Mouse (Mus musculus) stomach, embryonic 14.5 days (tissue): ENCODE data around the gene H2-Eb2. TPM values are rescaled to one million over a fixed set of nuclear protein-coding genes. Genes with fewer than 3 reads are reported as not detected.

Experiments used
- ATAC-seq: fragments of 200-750 bp; cut with Nextera tagmentation; 2 replicates; pipeline ENCODE4 v1.8.0; 2017; ENCODE audit warnings: low read depth, moderate TSS enrichment; ENCODE audit not compliant: insufficient number of reproducible peaks, insufficient read depth, low FRiP score
- H3K27ac ChIP-seq: fragments of 300-500 bp; sonication (generic); 2 replicates; pipeline ENCODE4 v1.5.1; 2014; ENCODE audit warnings: mild to moderate bottlenecking, low read length, moderate library complexity, mixed read lengths
- H3K27me3 ChIP-seq: fragments of 300-500 bp; sonication (generic); 2 replicates; pipeline ENCODE4 v1.6.1; 2014; ENCODE audit warnings: low read length, control low read depth, mixed read lengths; ENCODE audit not compliant: control insufficient read depth, insufficient read depth
- H3K36me3 ChIP-seq: fragments of 300-500 bp; sonication (generic); 2 replicates; pipeline ENCODE4 v1.6.1; 2014; ENCODE audit warnings: mild to moderate bottlenecking, control low read depth, low read length, moderate library complexity, mixed read lengths; ENCODE audit not compliant: control insufficient read depth, insufficient read depth
- H3K4me1 ChIP-seq: fragments of 300-500 bp; sonication (generic); 2 replicates; pipeline ENCODE4 v1.6.1; 2014; ENCODE audit warnings: low read length, control low read depth, mixed read lengths; ENCODE audit not compliant: control insufficient read depth, insufficient read depth
- H3K4me2 ChIP-seq: fragments of 300-500 bp; sonication (generic); replicated peaks from 2 replicates; pipeline ENCODE4 v1.6.1; 2014; ENCODE audit warnings: low read depth, low read length, control low read depth
- H3K4me3 ChIP-seq: fragments of 300-500 bp; sonication (generic); 2 replicates; pipeline ENCODE4 v1.5.1; 2014; ENCODE audit warnings: low read depth, low read length, control low read depth
- H3K9ac ChIP-seq: fragments of 300-500 bp; sonication (generic); replicated peaks from 2 replicates; pipeline ENCODE4 v1.6.1; 2014; ENCODE audit warnings: low read depth, mild to moderate bottlenecking, control low read depth, low read length, moderate library complexity, mixed read lengths
- H3K9me3 ChIP-seq: fragments of 300-500 bp; sonication (generic); 2 replicates; pipeline ENCODE4 v1.6.1; 2016; ENCODE audit warnings: low read depth, low read length, control low read depth; ENCODE audit not compliant: control insufficient read depth
- WGBS: fragments of 180-500 bp; shearing (Covaris S2); extraction: QIAGEN DNeasy Blood & Tissue Kit; methylation state at CpG from one replicate; pipeline ENCODE4 v1.1.7; 2014; 5-methylcytosine and 5-hydroxymethylcytosine counted together
- polyA plus RNA-seq: library from polyadenylated mRNA; unstranded; fragments of >200 nt; fragmentation: Nextera tagmentation; extraction: Ambion mirVana; gene quantifications from 2 replicates; pipeline ENCODE4 v1.2.1, GENCODE M21; 2014

H2-Eb2 gene
- polyA plus RNA-seq, 1 experiment from 2014 or later, result not detected

DNA sequence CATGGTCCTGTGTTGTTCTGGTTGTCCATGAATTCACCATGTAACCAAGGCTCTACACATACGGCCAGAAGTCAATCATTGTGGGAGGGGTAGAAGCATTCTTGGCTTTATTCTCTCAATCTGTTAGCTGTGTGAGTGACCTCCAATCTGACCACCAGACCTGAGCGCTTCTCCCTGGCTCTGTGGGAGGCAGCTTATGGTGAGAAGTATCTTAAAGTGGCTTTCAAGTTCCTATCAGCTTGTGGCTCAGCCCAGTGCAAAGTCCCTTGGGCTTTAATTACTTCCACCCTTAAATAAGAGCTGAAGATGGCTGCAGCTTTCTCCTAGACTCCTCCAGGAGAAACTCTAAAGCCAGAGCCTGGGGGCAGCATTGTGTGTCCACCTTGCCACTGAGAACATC is 51.4 kb downstream of the H2-Eb2 start, which contains the start of gene Btnl1:
TSS of gene Btnl1 (plus strand) at position 286 of the 400 bp plus-strand sequence.
- H3K9me3 ChIP-seq, result no peaks in the 10 kb centered on the region
- no peak within 1 kb of the TSS for H3K4me2 ChIP-seq
- no peak for ATAC-seq
- WGBS, result 77% methylated on average over 2 of the region's 2 CpGs
- no peaks in the 10 kb centered on the region for H3K27me3 ChIP-seq
- H3K27ac ChIP-seq, result no peak within 1 kb of the TSS
- H3K36me3 ChIP-seq, result no peaks in the 10 kb centered on the region
- H3K4me1 ChIP-seq, result no peaks in the 10 kb centered on the region
- H3K4me3 ChIP-seq, result no peak within 1 kb of the TSS
- no peak within 1 kb of the TSS for H3K9ac ChIP-seq

GRCm38 (mm10) chr17:34377450-34378209 is 52.2 kb downstream of the H2-Eb2 start:
- no peak overlapping the region for H3K4me3 ChIP-seq

GRCm38 (mm10) chr17:34378716-34379115 is 53.3 kb downstream of the H2-Eb2 start:
- Histone ChIP-seq H3K4me2 (no peak overlapping the region), H3K27me3 (no peaks in the 10 kb centered on the region), H3K4me1 (no peaks in the 10 kb centered on the region), H3K36me3 (no peaks in the 10 kb centered on the region), H3K9ac (no peak overlapping the region), H3K4me3 (no peak overlapping the region), H3K27ac (no peak overlapping the region), H3K9me3 (no peaks in the 10 kb centered on the region)
- ATAC-seq, result no peak
- WGBS, result 67% methylated on average over 2 of the region's 2 CpGs

More at GRCm38 (mm10) chr17:34377450-34378209, 52.2 kb downstream of the H2-Eb2 start:
- H3K4me1 ChIP-seq, result no peaks in the 10 kb centered on the region
- H3K27me3 ChIP-seq, result no peaks in the 10 kb centered on the region
- 58% methylated on average over 6 of the region's 6 CpGs for WGBS
- no peaks in the 10 kb centered on the region for H3K36me3 ChIP-seq
- H3K9me3 ChIP-seq, result no peaks in the 10 kb centered on the region
- no peak for ATAC-seq
- H3K9ac ChIP-seq, result no peak overlapping the region
- H3K4me2 ChIP-seq, result no peak overlapping the region
- no peak overlapping the region for H3K27ac ChIP-seq

DNA sequence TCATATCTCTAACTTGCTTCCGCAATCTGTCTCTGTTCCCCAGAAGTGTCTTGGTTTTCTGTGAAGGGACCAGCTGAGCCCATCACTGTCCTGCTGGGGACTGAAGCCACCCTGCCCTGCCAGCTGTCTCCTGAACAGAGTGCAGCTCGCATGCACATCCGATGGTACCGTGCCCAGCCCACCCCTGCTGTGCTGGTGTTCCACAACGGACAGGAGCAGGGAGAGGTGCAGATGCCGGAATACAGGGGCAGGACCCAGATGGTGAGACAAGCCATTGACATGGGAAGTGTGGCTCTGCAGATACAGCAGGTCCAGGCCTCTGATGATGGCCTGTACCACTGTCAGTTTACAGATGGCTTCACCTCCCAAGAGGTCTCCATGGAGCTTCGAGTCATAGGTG is 54.0 kb downstream of the H2-Eb2 start:
- Histone ChIP-seq H3K9me3 (no peaks in the 10 kb centered on the region), H3K27ac (no peak overlapping the region), H3K4me3 (no peak overlapping the region), H3K36me3 (no peaks in the 10 kb centered on the region), H3K27me3 (no peaks in the 10 kb centered on the region), H3K4me2 (no peak overlapping the region), H3K4me1 (no peaks in the 10 kb centered on the region), H3K9ac (no peak overlapping the region)
- WGBS, result 82% methylated on average over 7 of the region's 7 CpGs
- ATAC-seq, result no peak

- ATAC-seq, result no peak
- Histone ChIP-seq H3K27me3 (no peaks in the 10 kb centered on the region), H3K4me2 (no peak overlapping the region), H3K4me3 (no peak overlapping the region), H3K9me3 (no peaks in the 10 kb centered on the region), H3K9ac (no peak overlapping the region), H3K27ac (no peak overlapping the region), H3K36me3 (no peaks in the 10 kb centered on the region), H3K4me1 (no peaks in the 10 kb centered on the region)
- 70% methylated on average over 11 of the region's 11 CpGs for WGBS
These were observed 56.4 kb downstream of the H2-Eb2 start for GRCm38 (mm10) chr17:34381876-34382275.

GRCm38 (mm10) chr17:34383212-34383611 is 57.7 kb downstream of the H2-Eb2 start:
- no peak overlapping the region for H3K9ac ChIP-seq
- no peaks in the 10 kb centered on the region for H3K36me3 ChIP-seq
- H3K4me3 ChIP-seq, result no peak overlapping the region
- no peak overlapping the region for H3K27ac ChIP-seq
- no peak overlapping the region for H3K4me2 ChIP-seq
- no peaks in the 10 kb centered on the region for H3K9me3 ChIP-seq
- no peaks in the 10 kb centered on the region for H3K4me1 ChIP-seq
- 74% methylated on average over 7 of the region's 7 CpGs for WGBS
- no peaks in the 10 kb centered on the region for H3K27me3 ChIP-seq
- no peak for ATAC-seq

DNA sequence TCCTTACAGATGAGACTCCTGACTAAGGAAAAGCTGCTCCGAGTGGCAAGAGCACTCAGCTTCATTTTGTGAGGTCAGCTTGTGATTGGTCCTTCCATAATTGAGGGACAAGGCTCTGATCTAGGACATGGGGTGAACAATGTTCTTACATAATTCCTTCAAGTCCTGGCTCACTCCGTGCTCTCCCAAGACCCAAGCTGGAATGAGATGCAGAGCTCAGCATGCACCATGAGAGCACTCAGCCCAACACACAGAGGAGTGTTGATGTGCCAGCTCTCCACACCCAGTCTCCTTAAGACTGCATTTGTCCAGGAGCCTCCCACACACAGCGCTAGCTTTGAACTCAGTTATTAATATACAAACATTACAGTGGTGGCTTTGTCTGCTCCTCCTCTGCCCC is 59.2 kb downstream of the H2-Eb2 start:
- no peak overlapping the region for H3K4me3 ChIP-seq
- H3K27ac ChIP-seq, result no peak overlapping the region
- no peaks in the 10 kb centered on the region for H3K9me3 ChIP-seq
- no peak overlapping the region for H3K4me2 ChIP-seq
- H3K9ac ChIP-seq, result no peak overlapping the region
- H3K27me3 ChIP-seq, result no peaks in the 10 kb centered on the region
- no peaks in the 10 kb centered on the region for H3K36me3 ChIP-seq
- ATAC-seq, result no peak
- H3K4me1 ChIP-seq, result no peaks in the 10 kb centered on the region
- 55% methylated on average over 3 of the region's 3 CpGs for WGBS

- Histone ChIP-seq H3K4me2 (no peak overlapping the region), H3K4me3 (no peak overlapping the region), H3K9me3 (no peaks in the 10 kb centered on the region), H3K4me1 (no peaks in the 10 kb centered on the region), H3K9ac (no peak overlapping the region), H3K36me3 (no peaks in the 10 kb centered on the region), H3K27me3 (no peaks in the 10 kb centered on the region), H3K27ac (no peak overlapping the region)
- 64% methylated on average over 2 of the region's 2 CpGs for WGBS
- no peak for ATAC-seq
These were observed 61.2 kb downstream of the H2-Eb2 start for GRCm38 (mm10) chr17:34386656-34387055.

DNA sequence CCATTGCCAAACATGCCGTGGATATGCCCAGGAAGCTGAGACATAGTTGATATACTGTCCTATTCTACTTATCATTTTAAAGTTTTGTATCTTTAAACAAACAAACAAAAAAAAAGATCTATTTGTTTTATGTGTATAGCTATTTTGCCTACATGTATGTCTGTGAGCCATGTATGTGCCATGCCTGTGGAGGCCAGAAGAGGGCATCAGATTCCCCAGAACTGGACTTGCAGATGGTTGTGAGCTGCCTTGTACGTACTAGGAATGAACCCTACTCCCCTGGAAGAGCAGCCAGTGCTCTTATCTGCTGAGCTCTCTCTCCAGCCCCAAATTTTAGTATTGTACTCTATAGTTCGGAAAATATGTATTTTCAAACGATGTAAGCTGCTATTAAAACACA is 63.0 kb downstream of the H2-Eb2 start:
- Histone ChIP-seq H3K4me1 (no peaks in the 10 kb centered on the region), H3K9me3 (no peaks in the 10 kb centered on the region), H3K27me3 (no peaks in the 10 kb centered on the region), H3K9ac (no peak overlapping the region), H3K4me3 (no peak overlapping the region), H3K27ac (no peak overlapping the region), H3K36me3 (no peaks in the 10 kb centered on the region), H3K4me2 (no peak overlapping the region)
- ATAC-seq, result no peak
- 35% methylated on average over 4 of the region's 4 CpGs for whole genome bisulfite sequencing
